16 mouse cellular contexts compared by ENCODE assay signal in genomic region chr19:42922610-42923009, GRCm38 (mm10).
A peak's percentile ranks its signal among the peaks of the same experiment; 100 is the strongest.
DNase-seq lines count a peak whose midpoint lies in the region; ATAC-seq lines count a peak whose summit lies in the region.
"Had no signal": no experiment of that assay in that cellular context is flagged by ENCODE, and none has a peak within 500 bp of the region (broad histone marks: within the 10 kb centered on the region; RNA-seq: fewer than 3 reads in every experiment).

No protein-coding gene starts in this region.

- 73% methylated on average over 3 of the region's 3 CpGs for WGBS in heart, embryonic 12.5 days
- 9% methylated on average over 3 of the region's 3 CpGs for WGBS in limb, embryonic 11.5 days

- no peak overlapping the region for H3K4me2 ChIP-seq in heart, embryonic 12.5 days
- H3K4me2 ChIP-seq in limb, embryonic 11.5 days (ENCODE audit: low read depth, severe bottlenecking) = no peak overlapping the region
- H3K4me2 ChIP-seq: forebrain, embryonic 13.5 days; limb, embryonic 13.5 days; midbrain, embryonic 15.5 days had no signal

- no peaks in the 10 kb centered on the region for H3K4me1 ChIP-seq in heart, embryonic 12.5 days (replicated peaks)
- H3K4me1 ChIP-seq in limb, embryonic 11.5 days (ENCODE audit: control insufficient read depth, insufficient read depth, low read length) = 0 out of 2 replicates have a peak, but pooled peaks cover 2% of the 10 kb centered on the region
- H3K4me1 ChIP-seq: forebrain, embryonic 13.5 days; midbrain, embryonic 15.5 days had no signal

- H3K27ac ChIP-seq in heart, embryonic 12.5 days (ENCODE audit: poor library complexity, severe bottlenecking) = no peak overlapping the region
- no peak overlapping the region; the same call in 1 of the 2 replicates for H3K27ac ChIP-seq in limb, embryonic 11.5 days (replicated peaks; ENCODE audit: low read depth, low read length)
- H3K27ac ChIP-seq: forebrain, embryonic 13.5 days; limb, embryonic 13.5 days; macrophage; midbrain, embryonic 15.5 days had no signal

- no peaks in the 10 kb centered on the region for H3K36me3 ChIP-seq in heart, embryonic 12.5 days
- no peaks in the 10 kb centered on the region for H3K36me3 ChIP-seq in limb, embryonic 11.5 days (ENCODE audit: control insufficient read depth, insufficient read depth, low read length)
- H3K36me3 ChIP-seq: limb, embryonic 13.5 days; midbrain, embryonic 15.5 days had no signal

- no peak overlapping the region for H3K9ac ChIP-seq in heart, embryonic 12.5 days
- no peak overlapping the region for H3K9ac ChIP-seq in limb, embryonic 11.5 days (ENCODE audit: low read length)
- H3K9ac ChIP-seq: forebrain, embryonic 13.5 days; limb, embryonic 13.5 days; midbrain, embryonic 15.5 days had no signal

- intact Hi-C loops in heart, postnatal 36 days (cut with DNase I) = no loop called here

- no peak overlapping the region for H3K4me3 ChIP-seq in heart, embryonic 12.5 days
- H3K4me3 ChIP-seq in limb, embryonic 11.5 days (ENCODE audit: low read depth, low read length) = no peak overlapping the region
- H3K4me3 ChIP-seq: forebrain, embryonic 13.5 days; limb, embryonic 13.5 days; midbrain, embryonic 15.5 days had no signal

- no peak for ATAC-seq in heart, embryonic 12.5 days (ENCODE audit: insufficient number of reproducible peaks, low FRiP score)
- no peak for ATAC-seq in limb, embryonic 11.5 days (ENCODE audit: insufficient number of reproducible peaks, low FRiP score, low TSS enrichment, low read depth)
- ATAC-seq: forebrain, embryonic 13.5 days; inflammation-experienced regulatory T-cells, adult 6 months; midbrain, embryonic 15.5 days had no signal

- no peaks in the 10 kb centered on the region for H3K27me3 ChIP-seq in heart, embryonic 12.5 days (replicated peaks)
- no peaks in the 10 kb centered on the region for H3K27me3 ChIP-seq in limb, embryonic 11.5 days (ENCODE audit: control insufficient read depth, insufficient read depth, low read length)
- H3K27me3 ChIP-seq: forebrain, embryonic 13.5 days; limb, embryonic 13.5 days; midbrain, embryonic 15.5 days had no signal

- no peaks in the 10 kb centered on the region for H3K9me3 ChIP-seq in heart, embryonic 12.5 days (replicated peaks)
- no peaks in the 10 kb centered on the region for H3K9me3 ChIP-seq in limb, embryonic 11.5 days (ENCODE audit: control insufficient read depth, low read length)
- H3K9me3 ChIP-seq: forebrain, embryonic 13.5 days; midbrain, embryonic 15.5 days had no signal

- DNase-seq in heart, adult 11 months = peak; percentile 73
- peak; percentile 11 for DNase-seq in kidney, adult 9 months
- no peak for DNase-seq in kidney, adult 18-20 months
- DNase-seq in heart, postnatal 36 days = peak; percentile 3 to 6
- DNase-seq in limb, embryonic 11.5 days (ENCODE audit: low spot score) = peak; percentile 48
- no peak for DNase-seq in thymus, adult 18-20 months
- DNase-seq in thymus, postnatal 25 days = no peak
- DNase-seq: adrenal gland, postnatal 10 days; cerebellum, adult 9-10 months; spleen, adult 18-20 months had no signal

Comparison
In these comparisons a context has a peak if more than half of its experiments do, and no peak if none do; other contexts are left out.
1. DNase-seq: peak in heart, adult 11 months (single experiment), kidney, adult 9 months (single experiment), heart, postnatal 36 days (2 of 2) and limb, embryonic 11.5 days (single experiment); none in kidney, adult 18-20 months (single experiment), thymus, adult 18-20 months (0 of 2) and thymus, postnatal 25 days (single experiment).